Mouse (Mus musculus) adrenal gland, postnatal 14 days (tissue): ENCODE data around the gene Hacd3. TPM values are rescaled to one million over a fixed set of nuclear protein-coding genes. Genes with fewer than 3 reads are reported as not detected.
"Not testable (repeated sequence)": the region's sequence is repeated elsewhere in the genome, so short reads cannot be mapped to it uniquely, and the experiment has no call there.

ENCODE experiments used
- DNase-seq: peaks from one replicate; pipeline ENCODE4 v3.0.0; 2021; ENCODE audit warnings: mixed read lengths
- total RNA-seq: library from RNA; stranded (reverse); gene quantifications from 2 replicates; pipeline ENCODE4 v1.2.3, GENCODE M21; 2021

Hacd3 gene
- total RNA-seq, 1 experiment from 2014 or later: 191 TPM

DNA sequence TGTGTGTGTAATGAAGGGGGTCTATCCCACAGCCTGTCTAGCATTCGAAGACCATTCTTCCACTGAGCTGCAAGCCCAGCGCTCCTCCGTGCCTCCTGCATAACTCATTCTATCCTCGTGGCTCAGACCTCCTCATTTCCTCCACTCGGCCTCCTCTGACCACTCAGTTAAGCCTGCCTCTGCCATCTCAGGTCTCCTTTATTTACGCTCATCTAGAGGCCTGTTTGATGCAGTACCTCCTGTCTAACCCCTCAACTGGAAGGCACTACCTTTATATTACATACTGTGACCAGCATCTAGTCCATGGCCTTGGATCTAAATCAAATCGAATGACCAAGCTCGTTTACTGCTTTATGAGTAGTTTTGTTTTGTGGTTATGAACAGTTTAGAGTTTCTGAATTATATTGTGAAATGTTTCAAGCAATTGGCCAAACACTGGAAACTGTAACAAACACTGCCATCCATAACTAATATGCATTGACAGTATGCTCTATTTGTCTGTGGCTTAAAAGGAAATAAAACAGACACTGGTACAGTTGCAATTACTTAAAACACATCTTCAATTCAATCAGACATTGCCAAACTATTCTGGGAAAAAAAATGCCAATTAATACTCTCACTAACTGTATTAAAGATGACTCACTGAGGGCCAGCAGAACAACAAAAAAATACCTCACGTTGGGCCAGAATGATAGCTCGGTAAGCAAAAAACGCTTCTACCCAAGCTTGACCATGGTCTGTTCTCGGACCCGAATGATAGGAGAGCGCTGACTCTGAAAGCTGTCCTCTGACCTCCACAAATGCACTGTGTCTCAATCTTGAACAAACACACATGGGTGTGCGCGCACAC is 4.3 kb downstream of the Hacd3 start:
- no peak for DNase-seq

GRCm38 (mm10) chr9:65016241-65016977 is 5.1 kb downstream of the Hacd3 start:
- peak; percentile 39 for DNase-seq

DNA sequence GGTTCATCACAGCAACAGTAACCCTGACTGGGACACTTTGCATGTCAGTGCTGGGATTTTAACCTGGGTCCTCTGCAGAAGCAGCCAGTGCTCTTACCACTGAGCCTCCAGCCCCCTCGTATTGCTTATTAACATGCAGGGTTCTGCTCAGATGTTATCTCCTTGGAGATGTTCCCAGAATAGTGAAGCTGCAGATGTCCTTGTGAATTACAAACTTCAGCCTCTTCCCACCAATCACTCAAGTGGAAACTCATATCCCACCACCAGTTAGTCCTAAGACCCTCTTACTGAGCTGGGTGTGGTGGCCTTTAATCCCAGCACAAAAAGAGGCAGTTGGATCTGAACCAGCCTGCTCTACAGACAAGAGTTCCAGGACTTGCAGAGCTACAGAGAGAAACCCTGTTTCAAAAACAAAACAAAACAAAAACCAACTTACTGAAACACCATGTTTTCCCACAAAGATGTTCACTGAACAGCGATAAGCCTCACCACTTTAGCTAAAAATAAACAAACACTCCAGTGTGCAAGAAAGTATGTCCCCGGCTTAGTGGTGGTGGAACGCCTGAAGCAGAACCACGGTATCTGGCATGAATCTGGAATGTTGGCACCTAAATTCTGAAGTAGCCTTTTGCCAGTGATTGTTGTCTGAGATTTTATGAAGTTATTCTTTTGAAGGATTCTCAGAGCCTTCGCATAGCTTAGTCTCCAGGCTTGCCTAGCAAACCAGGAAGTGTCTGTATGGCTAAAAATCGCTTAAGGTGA is 5.9 kb downstream of the Hacd3 start:
- no peak for DNase-seq

DNA sequence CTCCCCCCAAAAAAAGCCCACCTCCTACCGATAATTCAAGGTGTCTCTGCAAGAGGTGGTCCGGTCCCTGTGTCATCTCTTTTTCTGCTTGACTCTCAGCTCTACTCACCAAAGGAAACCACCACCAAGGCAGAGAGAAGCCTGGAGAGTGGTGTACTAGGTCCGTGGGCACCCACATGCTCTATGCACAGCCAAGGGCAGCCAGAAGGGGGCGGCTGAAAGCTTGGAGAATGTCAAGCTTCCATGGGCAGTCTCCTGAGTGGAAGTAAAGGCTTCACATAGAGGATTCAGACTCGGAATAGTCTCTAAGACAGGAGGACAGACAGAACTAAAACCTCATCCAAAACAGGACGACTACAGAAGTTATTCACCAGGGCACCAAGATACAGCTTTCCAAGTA is 10.2 kb downstream of the Hacd3 start:
- peak; percentile 84 for DNase-seq

- peak; percentile 61 for DNase-seq
Observed at GRCm38 (mm10) chr9:65010632-65011031, 10.9 kb downstream of the Hacd3 start.

DNA sequence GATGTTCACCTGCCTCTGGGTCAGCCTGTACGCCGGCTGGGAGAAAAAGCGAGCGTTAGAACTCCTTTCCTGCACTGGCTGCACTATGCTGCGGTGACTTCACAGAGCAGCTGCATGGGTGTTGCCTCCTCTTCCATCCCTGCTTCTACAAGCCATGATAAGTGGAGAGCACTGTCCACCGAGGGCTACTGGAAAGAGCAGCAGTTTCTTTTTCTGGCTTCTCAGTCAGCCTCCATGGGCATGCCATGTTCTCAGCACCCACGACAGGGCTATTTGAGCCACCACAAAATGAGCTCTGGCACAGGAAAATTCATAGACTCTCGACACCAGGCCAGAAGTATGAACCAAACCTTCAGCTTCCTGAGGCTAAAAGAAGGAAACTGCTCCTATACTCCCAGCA is 15.8 kb downstream of the Hacd3 start:
- DNase-seq: no peak

GRCm38 (mm10) chr9:65001481-65001880 is 20.0 kb downstream of the Hacd3 start:
- DNase-seq: no peak

DNA sequence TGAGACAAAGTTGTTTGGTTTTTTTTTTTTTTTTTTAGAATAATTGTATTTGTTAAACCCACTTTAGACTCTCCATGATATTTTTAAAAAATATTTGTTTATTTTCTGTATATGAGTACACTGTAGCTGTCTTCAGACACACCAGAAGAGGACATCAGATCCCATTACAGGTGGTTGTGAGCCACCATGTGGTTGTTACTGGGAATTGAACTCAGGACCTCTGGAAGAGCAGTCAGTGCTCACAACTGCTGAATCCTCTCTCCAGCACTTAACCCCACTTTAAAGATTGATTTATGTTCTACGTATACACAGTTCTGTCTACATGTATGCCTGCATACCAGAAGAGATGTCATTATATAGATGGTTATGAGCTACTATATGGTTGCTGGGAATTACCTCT is 26.0 kb downstream of the Hacd3 start:
- not testable (repeated sequence) for DNase-seq

- no peak for DNase-seq
Observed at GRCm38 (mm10) chr9:64990291-64990690, 31.2 kb downstream of the Hacd3 start.

DNA sequence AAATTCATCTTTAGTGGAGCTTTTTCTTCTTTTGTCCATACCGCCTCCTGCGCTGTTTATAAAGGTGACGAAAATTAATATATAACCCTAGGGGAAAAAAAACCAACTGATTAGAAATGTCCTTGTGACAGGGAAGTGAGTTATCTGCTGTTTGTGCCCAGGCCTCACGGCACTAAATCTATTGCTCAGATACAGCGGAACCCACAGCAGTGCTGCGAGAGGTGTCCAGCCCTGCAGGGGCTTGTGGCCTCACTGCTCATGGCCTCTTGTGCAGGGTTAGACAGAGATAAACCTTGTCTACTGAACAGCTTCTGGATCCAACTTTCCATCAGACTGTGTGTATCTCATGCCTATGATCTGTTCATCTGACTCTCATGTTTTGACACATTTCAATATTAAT is 33.0 kb downstream of the Hacd3 start:
- no peak for DNase-seq

GRCm38 (mm10) chr9:64987651-64988050 is 33.8 kb downstream of the Hacd3 start:
- DNase-seq: no peak

GRCm38 (mm10) chr9:64985807-64986206 is 35.7 kb downstream of the Hacd3 start:
- no peak for DNase-seq

- no peak for DNase-seq
Observed at GRCm38 (mm10) chr9:64985037-64985794, 36.3 kb downstream of the Hacd3 start.

DNA sequence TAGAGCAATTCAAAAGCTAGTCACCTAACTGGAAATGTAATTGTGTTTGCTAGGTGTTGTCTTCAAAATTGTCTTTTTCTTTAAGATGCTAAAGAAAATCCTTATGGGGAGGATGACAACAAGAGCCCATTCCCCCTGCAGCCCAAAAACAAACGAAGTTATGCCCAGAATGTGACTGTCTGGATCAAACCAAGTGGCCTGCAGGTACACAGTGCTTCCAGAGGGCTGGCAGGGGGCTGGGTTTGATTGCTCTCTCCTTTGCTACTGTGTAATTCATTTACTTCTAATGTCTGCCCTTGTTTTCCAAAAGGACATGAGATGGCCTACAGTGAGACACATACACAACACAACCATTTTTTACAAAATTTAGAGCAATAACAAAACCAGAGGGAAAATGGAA is 39.6 kb downstream of the Hacd3 start:
- DNase-seq: no peak

- no peak for DNase-seq
Observed at GRCm38 (mm10) chr9:64980548-64980947, 40.9 kb downstream of the Hacd3 start.

GRCm38 (mm10) chr9:64960978-64961320 is 60.5 kb downstream of the Hacd3 start:
- no peak for DNase-seq

- DNase-seq: peak; percentile 98
Observed at GRCm38 (mm10) chr9:64960117-64960977, 61.1 kb downstream of the Hacd3 start, which contains the start of gene Ints14. TSS of gene Ints14 (plus strand) at chr9:64960905.

DNA sequence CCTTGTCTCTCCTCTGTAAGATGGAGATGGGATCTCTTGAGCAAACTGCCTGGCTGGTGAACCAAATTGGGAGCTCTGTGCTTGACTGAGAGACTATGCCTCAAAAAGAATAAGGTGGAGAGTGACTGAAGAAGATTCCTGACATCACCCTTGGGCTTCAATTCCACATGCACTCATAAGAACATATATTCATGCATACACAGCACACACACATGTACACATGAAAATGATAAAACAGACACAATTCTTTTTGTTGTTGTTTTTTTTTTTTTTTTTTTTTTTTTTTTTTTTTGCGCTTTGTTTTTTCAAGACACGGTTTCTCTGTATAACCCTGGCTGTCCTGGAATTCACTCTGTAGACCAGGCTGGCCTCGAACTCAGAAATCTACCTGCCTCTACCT is 64.2 kb downstream of the Hacd3 start:
- DNase-seq: no peak

- peak; percentile 61 for DNase-seq
Observed at GRCm38 (mm10) chr9:64956337-64956736, 65.2 kb downstream of the Hacd3 start.

DNA sequence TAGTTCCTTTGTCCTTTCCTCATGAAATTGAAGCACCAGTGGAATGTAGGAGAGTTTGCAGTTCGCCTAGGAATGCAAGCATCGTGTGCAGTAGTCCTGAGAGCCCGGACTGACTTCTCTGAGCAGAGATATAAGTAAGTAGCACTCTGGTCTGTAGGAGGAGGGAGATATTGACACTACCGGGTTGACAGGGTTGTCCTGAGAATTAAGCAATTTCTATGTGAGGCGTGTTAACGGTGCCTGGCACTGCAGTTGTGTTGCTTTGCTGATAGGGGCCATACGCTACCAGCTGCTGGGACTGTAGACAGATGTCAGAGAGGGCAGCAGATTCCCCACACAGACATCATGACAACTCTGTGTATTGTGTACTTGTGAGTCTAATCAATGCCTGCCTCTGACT is 68.3 kb downstream of the Hacd3 start:
- DNase-seq: no peak

- no peak for DNase-seq
Observed at GRCm38 (mm10) chr9:64952055-64952454, 69.4 kb downstream of the Hacd3 start.
